Mouse (Mus musculus): ENCODE measurements around the gene Zfp541. TPM values are rescaled to one million over a fixed set of nuclear protein-coding genes. Genes with fewer than 3 reads are reported as not detected.

Gene Zfp541
- polyA plus RNA-seq, 1 experiment from 2014 or later, result not detected

DNA sequence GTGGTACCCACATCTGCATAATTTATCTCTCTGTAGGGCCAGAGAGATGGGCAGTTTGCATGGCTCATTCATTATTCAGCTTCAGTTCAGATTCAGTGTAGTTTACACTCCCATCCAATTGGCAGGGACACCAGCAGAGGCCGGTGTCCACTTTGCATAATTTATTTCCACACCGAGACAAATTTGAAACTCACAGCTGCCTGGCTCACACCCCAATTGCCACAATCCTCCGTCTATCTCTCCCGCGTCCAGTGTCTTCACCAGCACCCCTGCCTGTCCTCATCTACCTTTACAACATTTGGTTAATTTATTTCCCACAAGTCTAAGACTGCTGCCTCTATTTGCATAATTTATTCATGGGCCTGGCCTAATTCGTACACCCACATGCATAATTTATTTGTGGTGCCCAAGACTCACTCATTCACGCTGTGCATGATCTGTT, 73.4 kb downstream of the Zfp541 start:
- no peaks in the 10 kb centered on the region for H3K27me3 ChIP-seq (ENCODE audit: control insufficient read depth, insufficient read depth, low read length)
- no peak overlapping the region for H3K9ac ChIP-seq (ENCODE audit: low read length)
- H3K4me3 ChIP-seq (ENCODE audit: low read depth, low read length), result no peak overlapping the region
- peaks cover 17% of the 10 kb centered on the region for H3K4me1 ChIP-seq (ENCODE audit: control insufficient read depth, insufficient read depth, low read length)
- no peak overlapping the region for H3K4me2 ChIP-seq
- no peak for DNase-seq (ENCODE audit: low spot score, missing footprints)
- no peak overlapping the region; the same call in 1 of the 2 replicates for H3K27ac ChIP-seq (ENCODE audit: low read depth, low read length)
- WGBS, result 65% methylated on average over 7 of the region's 7 CpGs
- peak; percentile 43 for ATAC-seq (ENCODE audit: low FRiP score)
- H3K36me3 ChIP-seq (ENCODE audit: control insufficient read depth, insufficient read depth, low read length), result no peaks in the 10 kb centered on the region
- no peaks in the 10 kb centered on the region for H3K9me3 ChIP-seq (ENCODE audit: control insufficient read depth, low read length)

Other genes with a start within 250 kb of the Zfp541 start
- not detected in 2 replicates for gene Obox6, start 222.1 kb upstream of the Zfp541 start, polyA plus RNA-seq (2014; fragmentation: Nextera tagmentation; extraction: Ambion mirVana)
- 0.20 and 0.51 TPM in 2 replicates for gene Crx, start 181.8 kb upstream of the Zfp541 start, polyA plus RNA-seq (2014; fragmentation: Nextera tagmentation; extraction: Ambion mirVana)
- 0.08 and 0.36 TPM in 2 replicates for gene Crxos, start 179.2 kb upstream of the Zfp541 start, polyA plus RNA-seq (2014; fragmentation: Nextera tagmentation; extraction: Ambion mirVana)
- 1,003 and 1,028 TPM in 2 replicates for gene Selenow, start 139.4 kb upstream of the Zfp541 start, polyA plus RNA-seq (2014; fragmentation: Nextera tagmentation; extraction: Ambion mirVana)
- 186 and 187 TPM in 2 replicates for gene Nop53, start 115.7 kb upstream of the Zfp541 start, polyA plus RNA-seq (2014; fragmentation: Nextera tagmentation; extraction: Ambion mirVana)
- 8.9 and 10.9 TPM in 2 replicates for gene Ehd2, start 94.2 kb upstream of the Zfp541 start, polyA plus RNA-seq (2014; fragmentation: Nextera tagmentation; extraction: Ambion mirVana)
- gene Bicra, start 13.9 kb upstream of the Zfp541 start, polyA plus RNA-seq (2014; fragmentation: Nextera tagmentation; extraction: Ambion mirVana), result 5.0 and 6.1 TPM in 2 replicates
- gene Napa, start 36.6 kb downstream of the Zfp541 start, polyA plus RNA-seq (2014; fragmentation: Nextera tagmentation; extraction: Ambion mirVana), result 162 and 165 TPM in 2 replicates
- gene Kptn, start 58.1 kb downstream of the Zfp541 start, polyA plus RNA-seq (2014; fragmentation: Nextera tagmentation; extraction: Ambion mirVana), result 16.2 and 18.2 TPM in 2 replicates
- 0.27 and 0.34 TPM in 2 replicates for gene Slc8a2, start 68.0 kb downstream of the Zfp541 start, polyA plus RNA-seq (2014; fragmentation: Nextera tagmentation; extraction: Ambion mirVana)
- 74.7 and 80.7 TPM in 2 replicates for gene Meis3, start 113.3 kb downstream of the Zfp541 start, polyA plus RNA-seq (2014; fragmentation: Nextera tagmentation; extraction: Ambion mirVana)
- gene Dhx34, start 160.2 kb downstream of the Zfp541 start, polyA plus RNA-seq (2014; fragmentation: Nextera tagmentation; extraction: Ambion mirVana), result 9.0 and 10.3 TPM in 2 replicates
- gene C5ar2, start 182.3 kb downstream of the Zfp541 start, polyA plus RNA-seq (2014; fragmentation: Nextera tagmentation; extraction: Ambion mirVana), result 0.12 TPM in 1 of 2 replicates, not detected in the other
- 1.3 TPM in 2 replicates for gene C5ar1, start 197.7 kb downstream of the Zfp541 start, polyA plus RNA-seq (2014; fragmentation: Nextera tagmentation; extraction: Ambion mirVana)
- 9.8 and 10.3 TPM in 2 replicates for gene Inafm1, start 211.8 kb downstream of the Zfp541 start, polyA plus RNA-seq (2014; fragmentation: Nextera tagmentation; extraction: Ambion mirVana)
- gene Ccdc9, start 225.0 kb downstream of the Zfp541 start, polyA plus RNA-seq (2014; fragmentation: Nextera tagmentation; extraction: Ambion mirVana), result 17.9 and 20.2 TPM in 2 replicates
- 6.3 and 8.3 TPM in 2 replicates for gene Bbc3, start 246.6 kb downstream of the Zfp541 start, polyA plus RNA-seq (2014; fragmentation: Nextera tagmentation; extraction: Ambion mirVana)